8 mouse cellular contexts compared by ENCODE assay signal in the genomic region with DNA sequence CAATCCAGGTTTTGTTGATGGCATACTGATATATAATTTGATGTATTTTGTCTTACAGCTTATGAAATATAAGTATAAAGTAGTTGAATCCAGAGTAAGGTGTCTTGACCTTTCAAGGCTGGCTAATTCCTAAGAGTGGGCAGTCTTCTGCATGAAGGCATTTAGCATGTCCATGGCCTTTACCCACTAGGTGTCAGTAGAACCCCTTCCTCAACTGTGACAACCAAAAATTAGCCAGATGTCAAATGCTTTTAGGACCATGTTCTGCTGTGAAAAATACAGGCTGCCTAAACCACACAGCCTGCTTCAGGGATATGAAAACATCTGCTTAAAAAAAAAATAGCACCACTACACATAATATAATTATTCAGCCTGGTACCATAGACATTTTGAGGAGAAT. TPM values are rescaled to one million over a fixed set of nuclear protein-coding genes. Genes with fewer than 3 reads are reported as not detected.
DNase-seq lines count a peak whose midpoint lies in the region; ATAC-seq and TF ChIP-seq lines count a peak whose summit lies in the region.

No protein-coding gene starts in this region.

- H3K9me3 ChIP-seq in limb, embryonic 14.5 days (ENCODE audit: control insufficient read depth, low read length), result no peaks in the 10 kb centered on the region
- no peaks in the 10 kb centered on the region for H3K9me3 ChIP-seq in intestine, embryonic 15.5 days

- H3K79me2 ChIP-seq in liver, adult 2 months (ENCODE audit: control insufficient read depth, insufficient read depth, low read length), result peaks cover 2% of the 10 kb centered on the region; the same call in 1 of the 2 replicates

- TF ChIP-seq CTCF in liver, adult 2 months (IDR thresholded peaks at IDR 0.05; ENCODE audit: low read depth, low read length), result peak; percentile 54
- TF ChIP-seq CTCF in cortical plate, adult 2 months (IDR thresholded peaks at IDR 0.05; ENCODE audit: extremely low read depth, insufficient read depth, low read length), result peak; percentile 63

- no peak for TF ChIP-seq POLR2A in liver, adult 2 months (IDR thresholded peaks at IDR 0.05; ENCODE audit: extremely low read depth, insufficient read depth, low read length)
- TF ChIP-seq POLR2A in cortical plate, adult 2 months (IDR thresholded peaks at IDR 0.05; ENCODE audit: extremely low read depth, insufficient read depth, low read length), result no peak
- TF ChIP-seq POLR2A in limb, embryonic 14.5 days (IDR thresholded peaks at IDR 0.05; ENCODE audit: borderline replicate concordance, extremely low read depth, insufficient read depth, insufficient read length), result no peak

- no peak for ATAC-seq in limb, embryonic 14.5 days (ENCODE audit: low FRiP score, low read depth)
- no peak for ATAC-seq in intestine, embryonic 15.5 days

- no peaks in the 10 kb centered on the region for H3K27me3 ChIP-seq in liver, adult 2 months (ENCODE audit: control insufficient read depth, insufficient read depth, low read length)
- H3K27me3 ChIP-seq in limb, embryonic 14.5 days (ENCODE audit: control insufficient read depth, insufficient read depth, low read length), result no peaks in the 10 kb centered on the region
- H3K27me3 ChIP-seq in intestine, embryonic 15.5 days (replicated peaks), result no peaks in the 10 kb centered on the region

- H3K9ac ChIP-seq in liver, adult 2 months (ENCODE audit: low read depth, low read length), result no peak overlapping the region
- no peak overlapping the region for H3K9ac ChIP-seq in limb, embryonic 14.5 days (ENCODE audit: low read depth, low read length, severe bottlenecking)
- H3K9ac ChIP-seq in intestine, embryonic 15.5 days, result no peak overlapping the region

- peak; percentile 74 for DNase-seq in cerebellum, postnatal 14 days
- DNase-seq in cerebellum, adult 18-20 months, result no peak
- DNase-seq in liver, adult 2 months (ENCODE audit: extremely low read depth, low read depth, low spot score), result peak; percentile 55
- DNase-seq in liver, result no peak
- peak; percentile 78 for DNase-seq in limb, embryonic 14.5 days (ENCODE audit: low spot score)
- peak; percentile 39 for DNase-seq in skeletal muscle tissue, adult 2 months (ENCODE audit: low read depth, low spot score)

- no peaks in the 10 kb centered on the region for H3K36me3 ChIP-seq in liver, adult 2 months (ENCODE audit: control insufficient read depth, insufficient read depth, low read length)
- H3K36me3 ChIP-seq in limb, embryonic 14.5 days (ENCODE audit: control insufficient read depth, insufficient read depth, low read length), result no peaks in the 10 kb centered on the region
- H3K36me3 ChIP-seq in intestine, embryonic 15.5 days, result no peaks in the 10 kb centered on the region

- no peak overlapping the region for H3K27ac ChIP-seq in liver, adult 2 months (replicated peaks; ENCODE audit: insufficient read depth, low read depth, low read length)
- no peak overlapping the region for H3K27ac ChIP-seq in cortical plate, adult 2 months (ENCODE audit: insufficient read depth, low read length)
- no peak overlapping the region for H3K27ac ChIP-seq in limb, embryonic 14.5 days (replicated peaks; ENCODE audit: low read depth, low read length)
- no peak overlapping the region for H3K27ac ChIP-seq in intestine, embryonic 15.5 days

- H3K4me1 ChIP-seq in liver, adult 2 months (ENCODE audit: control insufficient read depth, insufficient read depth, low read length), result no peaks in the 10 kb centered on the region; the same call in 1 of the 2 replicates
- H3K4me1 ChIP-seq in cortical plate, adult 2 months (ENCODE audit: control insufficient read depth, insufficient read depth, low read length), result peaks cover 1% of the 10 kb centered on the region; the same call in 1 of the 2 replicates
- H3K4me1 ChIP-seq in limb, embryonic 14.5 days (ENCODE audit: control insufficient read depth, insufficient read depth, low read length), result no peaks in the 10 kb centered on the region
- H3K4me1 ChIP-seq in intestine, embryonic 15.5 days (replicated peaks), result peaks cover 4% of the 10 kb centered on the region

- H3K4me3 ChIP-seq in liver, adult 2 months (ENCODE audit: insufficient read depth, low read depth, low read length), result no peak overlapping the region
- no peak overlapping the region for H3K4me3 ChIP-seq in cortical plate, adult 2 months (ENCODE audit: insufficient read depth, low read length)
- no peak overlapping the region for H3K4me3 ChIP-seq in limb, embryonic 14.5 days (replicated peaks; ENCODE audit: low read length)
- no peak overlapping the region for H3K4me3 ChIP-seq in intestine, embryonic 15.5 days (replicated peaks)

- no peak overlapping the region for H3K4me2 ChIP-seq in limb, embryonic 14.5 days (replicated peaks; ENCODE audit: low read depth, low read length, severe bottlenecking)
- no peak overlapping the region for H3K4me2 ChIP-seq in intestine, embryonic 15.5 days (replicated peaks)

RNA-seq across cellular contexts. Expression of gene Arhgap29, which starts 11.8 kb away (rescaled TPM):
- 60.5 and 68.4 TPM in 2 replicates for total RNA-seq in liver, adult 2 months (2014; rRNA removed)
- 12.2 and 16.4 TPM in 2 replicates for polyA plus RNA-seq in liver, adult 2 months (2012; rRNA removed)
- polyA plus RNA-seq in cortical plate, adult 2 months (2012; rRNA removed), result 16.1 and 16.8 TPM in 2 replicates
- 42.0 and 47.4 TPM in 2 replicates for polyA plus RNA-seq in limb, embryonic 14.5 days (2012; rRNA removed)
- 65.0 and 66.9 TPM in 2 replicates for polyA plus RNA-seq in limb, embryonic 14.5 days (2014; fragmentation: Nextera tagmentation; extraction: Ambion mirVana)
- 31.5 and 40.1 TPM in 2 replicates for polyA plus RNA-seq in intestine, embryonic 15.5 days (2015; fragmentation: Nextera tagmentation; extraction: Ambion mirVana)

Comparison
In these comparisons a context has a peak if more than half of its experiments do, and no peak if none do; other contexts are left out.
1. DNase-seq: peak in cerebellum, postnatal 14 days (2 of 2), liver, adult 2 months (single experiment), limb, embryonic 14.5 days (single experiment) and skeletal muscle tissue, adult 2 months (single experiment); none in cerebellum, adult 18-20 months (0 of 2) and liver (single experiment).